Mouse (Mus musculus) spleen, adult 2 months (tissue): ENCODE data around the gene Tbx15. TPM values are rescaled to one million over a fixed set of nuclear protein-coding genes. Genes with fewer than 3 reads are reported as not detected.
A peak's percentile ranks its signal among the peaks of the same experiment; 100 is the strongest.

ENCODE experiments used
- DNase-seq, 2 experiments: peaks; one replicate each; pipeline versions ENCODE4 v3.0.0 to v3.0.0-alpha.2; 2012 to 2021; ENCODE audit warnings: low spot score in 2 of 2, low read depth in 1 of 2
- H3K27ac ChIP-seq: fragments of 200-500 bp; 2 replicates; pipeline ENCODE4 v1.5.1; 2012; ENCODE audit warnings: low read length, inconsistent platforms; ENCODE audit not compliant: insufficient read depth
- H3K27me3 ChIP-seq: fragments of 200-500 bp; 2 replicates; pipeline ENCODE4 v1.6.1; 2012; ENCODE audit warnings: mild to moderate bottlenecking, moderate library complexity, low read length, inconsistent platforms; ENCODE audit not compliant: control insufficient read depth, insufficient read depth
- H3K36me3 ChIP-seq: fragments of 200-500 bp; 2 replicates; pipeline ENCODE4 v1.6.1; 2012; ENCODE audit warnings: mild to moderate bottlenecking, low read length, inconsistent platforms; ENCODE audit not compliant: control insufficient read depth, insufficient read depth
- H3K4me1 ChIP-seq: fragments of 200-500 bp; 2 replicates; pipeline ENCODE4 v1.6.1; 2011; ENCODE audit warnings: inconsistent platforms; ENCODE audit not compliant: control insufficient read depth, insufficient read depth, insufficient read length
- H3K4me3 ChIP-seq: fragments of 200-500 bp; 2 replicates; pipeline ENCODE4 v1.5.1; 2011; ENCODE audit warnings: mild to moderate bottlenecking, inconsistent platforms; ENCODE audit not compliant: insufficient read depth, insufficient read length; ENCODE audit errors: extremely low read depth
- CTCF ChIP-seq: fragments of 200-500 bp; IDR thresholded peaks from 2 replicates; pipeline ENCODE4 v1.5.1; 2011; ENCODE audit warnings: mild to moderate bottlenecking, inconsistent platforms; ENCODE audit not compliant: insufficient read depth, insufficient read length, insufficient replicate concordance; ENCODE audit errors: extremely low read depth
- POLR2A ChIP-seq: fragments of 200-500 bp; IDR thresholded peaks from 2 replicates; pipeline ENCODE4 v1.6.1; 2011; ENCODE audit warnings: low read depth, low read length, inconsistent platforms
- WGBS: fragments of 180-500 bp; shearing (Covaris S2); methylation state at CpG from one replicate; pipeline ENCODE4 v1.1.7; 2018; 5-methylcytosine and 5-hydroxymethylcytosine counted together
- polyA plus RNA-seq: library from polyadenylated mRNA; depleted of rRNA; stranded (reverse); fragments of >200 nt; gene quantifications from 2 replicates; pipeline ENCODE4 v1.2.3, GENCODE M21; 2012

Gene Tbx15
- polyA plus RNA-seq, 1 experiment = not detected

DNA sequence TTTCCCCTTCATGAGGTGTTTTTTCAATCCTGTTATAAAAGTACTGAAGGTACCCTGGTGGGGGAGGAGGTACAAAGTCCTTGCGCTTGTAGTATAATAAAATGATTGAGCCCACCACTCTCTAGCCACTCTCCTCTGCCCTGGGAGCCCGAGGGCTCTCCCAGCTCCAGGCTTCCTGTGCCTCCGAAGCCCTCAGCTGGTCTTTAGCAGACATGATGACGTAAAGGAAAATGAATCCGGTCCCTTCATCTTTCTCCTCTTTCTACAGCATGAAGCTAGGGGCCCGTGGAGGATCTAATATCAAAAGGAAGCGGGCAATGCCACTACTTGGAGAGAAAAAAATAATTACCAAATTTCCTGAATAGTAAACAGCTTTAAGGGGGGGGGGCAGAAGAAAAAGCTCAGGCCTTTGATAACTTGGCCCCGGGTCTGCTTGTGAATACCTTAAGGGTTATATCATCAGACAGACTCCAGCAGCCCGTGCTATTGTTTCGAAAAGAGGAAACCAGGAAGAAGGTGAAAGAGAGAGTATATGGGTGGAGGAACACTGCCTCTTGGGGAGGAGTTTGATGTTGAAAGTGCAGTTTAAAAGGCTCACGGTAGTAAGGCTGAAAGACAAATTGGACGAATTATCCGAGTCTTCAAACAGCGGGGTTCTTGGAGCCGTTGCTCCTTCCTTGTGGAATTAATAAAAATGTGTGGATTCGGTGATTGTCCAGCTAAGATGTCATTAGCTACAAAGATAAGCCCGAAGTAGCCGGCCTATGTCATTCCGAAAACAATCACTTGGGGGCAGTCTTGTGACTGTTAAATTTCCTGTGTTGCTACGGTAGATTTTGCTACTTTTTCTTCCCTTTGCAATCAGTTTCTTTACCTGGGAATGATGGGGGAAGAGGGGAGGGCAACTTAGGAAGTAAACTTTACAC is 6.5 kb upstream of the Tbx15 start:
- Histone ChIP-seq H3K27me3 (peaks cover 13% of the 10 kb centered on the region), H3K4me1 (no peaks in the 10 kb centered on the region), H3K36me3 (no peaks in the 10 kb centered on the region), H3K27ac (no peak overlapping the region), H3K4me3 (no peak overlapping the region; the same call in 1 of the 2 replicates)
- TF ChIP-seq CTCF = no peak
- no peak for TF ChIP-seq POLR2A
- DNase-seq = peak in 1 of 2 experiments; percentile 20
- WGBS = 7% methylated on average over 20 of the region's 20 CpGs

DNA sequence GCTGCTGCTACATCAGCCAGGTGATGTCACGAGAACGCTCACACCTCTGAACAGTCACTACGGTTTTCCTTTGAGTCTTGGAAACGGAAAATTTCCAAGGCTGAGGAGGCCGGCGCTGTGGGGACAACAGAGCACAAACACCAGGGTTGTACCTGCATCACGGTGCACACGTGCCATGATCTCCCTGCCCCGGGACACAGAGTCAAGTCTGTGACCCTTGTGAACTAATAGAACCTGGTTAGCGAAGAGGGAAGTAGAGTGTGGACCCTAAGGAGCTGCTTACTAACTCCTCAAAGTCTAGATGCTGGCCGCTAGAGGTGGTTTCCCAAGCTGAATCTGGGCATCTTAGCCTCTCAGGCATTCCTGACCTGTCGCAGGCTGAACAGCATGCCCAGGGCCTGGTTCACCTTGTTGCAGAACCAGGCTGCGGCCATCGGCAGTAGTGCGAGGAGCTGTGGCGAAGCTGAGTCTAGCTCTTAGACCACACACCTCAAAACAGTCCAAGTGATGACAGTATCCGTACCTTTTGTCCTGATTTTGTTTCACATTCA is 5.8 kb upstream of the Tbx15 start:
- H3K27me3 ChIP-seq = peaks cover 13% of the 10 kb centered on the region
- WGBS = 11% methylated on average over 17 of the region's 17 CpGs
- H3K27ac ChIP-seq = no peak overlapping the region
- TF ChIP-seq POLR2A = no peak
- no peak for TF ChIP-seq CTCF
- H3K4me3 ChIP-seq = peak overlapping the region; percentile 7; the same call in 1 of the 2 replicates
- H3K4me1 ChIP-seq = no peaks in the 10 kb centered on the region
- DNase-seq = no peak
- no peaks in the 10 kb centered on the region for H3K36me3 ChIP-seq

DNA sequence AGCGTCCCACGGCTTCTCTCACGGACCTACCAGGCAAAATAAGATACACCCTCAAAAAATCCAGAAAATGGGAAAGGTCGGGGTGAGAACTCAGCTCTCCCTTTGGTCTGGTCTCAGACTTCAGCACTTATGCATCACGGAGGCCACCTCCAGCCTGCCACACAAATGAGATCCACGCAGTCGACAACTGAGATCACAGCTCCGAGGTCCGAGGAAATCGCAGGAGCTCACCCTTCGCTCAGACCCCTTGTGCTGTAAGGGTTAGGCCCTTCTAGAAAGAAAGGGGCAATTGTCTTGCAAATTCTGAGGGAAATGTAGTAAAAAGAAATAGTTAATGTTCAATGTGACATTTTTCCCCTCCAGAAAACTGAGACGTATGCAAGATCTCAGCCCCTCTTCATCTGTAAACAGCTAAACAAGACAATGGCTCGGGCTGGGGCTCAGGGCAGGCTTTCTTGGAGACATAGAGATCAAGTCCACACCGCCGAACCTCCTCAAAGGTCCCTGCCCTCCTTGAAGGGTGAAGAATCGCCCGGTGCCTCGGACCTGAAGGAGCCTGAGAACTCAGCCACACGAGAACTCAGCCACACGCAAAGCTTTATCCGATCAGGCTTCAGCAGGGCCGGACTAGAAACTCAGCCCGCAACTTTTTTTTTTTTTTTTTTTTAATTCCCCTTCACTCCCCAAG is 4.9 kb upstream of the Tbx15 start:
- Histone ChIP-seq H3K4me1 (no peaks in the 10 kb centered on the region), H3K36me3 (no peaks in the 10 kb centered on the region), H3K4me3 (no peak overlapping the region), H3K27ac (no peak overlapping the region), H3K27me3 (peaks cover 15% of the 10 kb centered on the region)
- 8% methylated on average over 23 of the region's 23 CpGs for WGBS
- no peak for DNase-seq
- TF ChIP-seq POLR2A (no peak), CTCF (no peak)

DNA sequence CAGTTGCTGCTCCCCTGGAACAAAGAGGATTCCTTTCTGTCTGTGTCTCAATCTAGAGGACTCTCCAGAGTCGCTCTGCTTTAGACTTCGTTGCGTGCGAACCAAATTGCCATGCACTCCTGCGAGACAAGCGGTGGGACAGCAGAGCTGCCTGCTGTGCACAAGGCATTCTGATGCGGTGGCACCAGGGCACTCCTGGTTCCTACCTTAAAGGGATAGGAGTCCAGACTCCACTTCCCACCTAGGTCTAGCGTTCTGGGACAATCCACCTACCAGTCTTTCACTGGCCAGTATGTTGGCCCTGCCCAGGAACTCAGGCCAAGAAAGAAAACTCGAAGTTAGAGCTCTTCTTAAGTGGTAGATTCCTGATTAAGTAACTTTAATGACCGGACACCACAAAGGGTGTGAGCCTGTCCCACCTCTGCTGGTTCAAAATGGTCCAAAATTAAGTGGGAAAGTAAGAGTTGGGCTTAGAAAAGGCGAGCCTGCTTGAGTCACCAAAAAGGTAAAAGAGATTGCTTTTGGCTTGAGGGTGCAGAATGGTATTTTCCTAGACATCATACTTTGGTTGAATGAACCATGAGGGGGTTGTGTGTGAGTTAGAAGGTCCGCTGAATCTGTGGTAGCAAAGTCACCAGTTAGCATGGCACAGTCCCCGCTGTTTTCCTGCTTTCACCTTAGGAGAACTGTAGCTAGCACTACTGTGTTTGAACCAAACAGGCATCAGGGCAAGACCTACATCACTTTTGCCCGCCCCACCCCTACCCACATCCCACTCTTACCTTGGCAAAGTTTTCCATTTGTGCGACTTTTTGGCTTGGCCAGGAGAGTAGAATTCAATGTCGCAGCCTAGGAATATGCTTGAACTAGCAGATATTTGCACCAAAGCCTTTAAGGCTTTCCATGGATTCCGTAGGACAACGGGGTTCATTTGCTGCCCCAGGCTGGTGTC is 4.1 kb upstream of the Tbx15 start:
- H3K36me3 ChIP-seq = no peaks in the 10 kb centered on the region
- no peaks in the 10 kb centered on the region for H3K4me1 ChIP-seq
- 12% methylated on average over 18 of the region's 18 CpGs for WGBS
- H3K4me3 ChIP-seq = no peak overlapping the region
- H3K27me3 ChIP-seq = peaks cover 22% of the 10 kb centered on the region
- no peak for DNase-seq
- TF ChIP-seq CTCF (no peak), POLR2A (no peak)
- no peak overlapping the region for H3K27ac ChIP-seq

DNA sequence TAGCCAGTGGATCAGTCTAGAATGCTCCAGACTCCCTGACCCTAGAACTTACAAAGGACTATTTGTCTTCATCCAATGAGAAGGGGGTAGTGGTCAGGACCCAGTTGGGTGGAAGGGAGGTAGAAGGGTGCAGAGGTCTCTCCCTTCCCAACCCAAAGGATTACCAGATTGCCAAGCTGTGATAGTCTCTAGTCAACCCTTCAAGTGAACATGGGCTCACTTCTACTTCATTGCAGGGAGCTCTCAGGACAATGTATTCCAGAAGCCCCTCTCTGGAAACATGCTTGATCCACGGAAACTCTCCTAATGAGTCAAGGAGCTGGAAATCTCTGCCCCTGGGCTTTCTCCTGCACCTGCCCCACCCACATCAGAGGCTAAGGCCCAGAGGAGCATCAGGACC is 1.5 kb upstream of the Tbx15 start:
- 23% methylated on average over 1 of the region's 1 CpGs for WGBS
- Histone ChIP-seq H3K4me1 (no peaks in the 10 kb centered on the region), H3K27me3 (peaks cover 34% of the 10 kb centered on the region), H3K4me3 (no peak overlapping the region), H3K27ac (no peak overlapping the region), H3K36me3 (no peaks in the 10 kb centered on the region)
- no peak for DNase-seq
- TF ChIP-seq POLR2A (no peak), CTCF (no peak)

DNA sequence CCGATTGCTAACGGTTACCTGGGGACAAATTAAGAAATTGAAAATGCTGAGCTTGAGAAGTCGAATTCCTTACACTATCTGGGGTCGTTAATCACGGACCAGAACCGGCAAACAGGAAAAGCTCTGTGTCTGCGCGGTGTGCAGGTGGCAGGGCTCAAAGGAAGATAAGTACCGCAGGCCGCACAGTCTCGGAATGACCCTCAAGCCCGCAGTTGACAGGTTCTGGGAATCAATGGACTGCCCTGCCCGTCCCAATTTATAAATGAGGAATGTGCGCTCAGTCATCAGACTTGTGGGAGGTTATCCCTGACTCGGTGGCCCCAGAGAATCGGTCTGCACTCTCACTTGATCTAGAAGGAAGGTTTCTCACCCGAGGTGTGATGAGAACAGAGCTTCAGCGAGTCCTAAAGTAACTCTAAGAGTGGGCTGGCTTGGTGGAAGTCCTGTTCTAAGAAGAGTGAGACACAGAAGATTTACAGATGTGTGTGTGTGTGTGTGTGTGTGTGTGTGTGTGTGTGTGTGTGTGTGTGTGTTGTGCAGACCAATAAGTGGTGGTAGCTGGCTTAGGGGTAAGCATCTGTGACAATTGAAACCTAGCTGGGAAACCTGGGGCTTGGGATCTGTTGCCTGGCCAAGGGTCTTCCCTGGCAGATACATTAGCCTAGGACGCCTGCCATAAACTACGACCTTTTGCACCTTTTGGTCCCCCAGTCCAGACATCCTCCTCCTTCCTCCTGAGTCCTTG is 708 bp upstream of the Tbx15 start:
- H3K27ac ChIP-seq = no peak overlapping the region
- WGBS = 4% methylated on average over 20 of the region's 20 CpGs
- no peak overlapping the region for H3K4me3 ChIP-seq
- H3K27me3 ChIP-seq = peaks cover 34% of the 10 kb centered on the region
- H3K36me3 ChIP-seq = no peaks in the 10 kb centered on the region
- TF ChIP-seq POLR2A (no peak), CTCF (no peak)
- no peaks in the 10 kb centered on the region for H3K4me1 ChIP-seq
- DNase-seq = no peak
